Mouse (Mus musculus) limb, embryonic 11.5 days (tissue): ENCODE results near the gene Galnt4. TPM values are rescaled to one million over a fixed set of nuclear protein-coding genes. Genes with fewer than 3 reads are reported as not detected.
A peak's percentile ranks its signal among the peaks of the same experiment; 100 is the strongest.

ENCODE experiments used
- ATAC-seq: fragments of 200-750 bp; cut with Nextera tagmentation; 2 replicates; pipeline ENCODE4 v1.8.0; 2017; ENCODE audit warnings: low read depth; ENCODE audit not compliant: insufficient number of reproducible peaks, low FRiP score, low TSS enrichment
- DNase-seq: peaks from one replicate; pipeline ENCODE4 v3.0.0-alpha.2; 2015; ENCODE audit warnings: low spot score
- H3K27ac ChIP-seq: fragments of 300-500 bp; sonication (generic); replicated peaks from 2 replicates; pipeline ENCODE4 v1.5.1; 2014; ENCODE audit warnings: low read depth, mild to moderate bottlenecking, low read length
- H3K27me3 ChIP-seq: fragments of 300-500 bp; sonication (generic); 2 replicates; pipeline ENCODE4 v1.6.1; 2014; ENCODE audit warnings: mild to moderate bottlenecking, low read length, mixed read lengths; ENCODE audit not compliant: control insufficient read depth, insufficient read depth
- H3K36me3 ChIP-seq: fragments of 300-500 bp; sonication (generic); 2 replicates; pipeline ENCODE4 v1.6.1; 2014; ENCODE audit warnings: mild to moderate bottlenecking, low read length, moderate library complexity, mixed read lengths; ENCODE audit not compliant: control insufficient read depth, insufficient read depth
- H3K4me1 ChIP-seq: fragments of 300-500 bp; sonication (generic); 2 replicates; pipeline ENCODE4 v1.6.1; 2014; ENCODE audit warnings: low read length, mixed read lengths; ENCODE audit not compliant: control insufficient read depth, insufficient read depth
- H3K4me2 ChIP-seq: fragments of 300-500 bp; sonication (generic); 2 replicates; pipeline ENCODE4 v1.6.1; 2014; ENCODE audit warnings: low read depth, mild to moderate bottlenecking, moderate library complexity; ENCODE audit not compliant: severe bottlenecking
- H3K4me3 ChIP-seq: fragments of 300-500 bp; sonication (generic); 2 replicates; pipeline ENCODE4 v1.5.1; 2014; ENCODE audit warnings: low read depth, low read length
- H3K9ac ChIP-seq: fragments of 300-500 bp; sonication (generic); 2 replicates; pipeline ENCODE4 v1.6.1; 2014; ENCODE audit warnings: mild to moderate bottlenecking, low read length
- H3K9me3 ChIP-seq: fragments of 300-500 bp; sonication (generic); 2 replicates; pipeline ENCODE4 v1.6.1; 2016; ENCODE audit warnings: low read length; ENCODE audit not compliant: control insufficient read depth
- WGBS: fragments of 180-500 bp; shearing (Covaris S2); extraction: QIAGEN DNeasy Blood & Tissue Kit; methylation state at CpG from one replicate; pipeline ENCODE4 v1.1.7; 2014; 5-methylcytosine and 5-hydroxymethylcytosine counted together
- polyA plus RNA-seq: library from polyadenylated mRNA; unstranded; fragments of >200 nt; fragmentation: Nextera tagmentation; extraction: Ambion mirVana; gene quantifications from 2 replicates; pipeline ENCODE4 v1.2.1, GENCODE M21; 2014

Galnt4 gene
- polyA plus RNA-seq = 5.8 and 8.0 TPM in 2 replicates

- Histone ChIP-seq H3K4me1 (peaks cover 4% of the 10 kb centered on the region; the same call in 1 of the 2 replicates), H3K9ac (peak within 1 kb of the TSS; percentile 93), H3K36me3 (peaks cover 4% of the 10 kb centered on the region; the same call in 1 of the 2 replicates), H3K27ac (peak within 1 kb of the TSS; percentile 65), H3K4me3 (peak within 1 kb of the TSS; percentile 98), H3K4me2 (peak within 1 kb of the TSS; percentile 81), H3K9me3 (no peaks in the 10 kb centered on the region), H3K27me3 (no peaks in the 10 kb centered on the region)
- under 1% methylated on average over 22 of the region's 22 CpGs for WGBS
- peak; percentile 87 for DNase-seq
- ATAC-seq = peak; percentile 85
These were observed at the start of gene Galnt4 for GRCm38 (mm10) chr10:99107964-99108363. Gene Galnt4 (plus strand): TSS chr10:99108159.

- Histone ChIP-seq H3K27me3 (no peaks in the 10 kb centered on the region), H3K4me2 (no peak overlapping the region), H3K9me3 (no peaks in the 10 kb centered on the region), H3K4me1 (no peaks in the 10 kb centered on the region), H3K9ac (no peak overlapping the region), H3K36me3 (no peaks in the 10 kb centered on the region), H3K4me3 (no peak overlapping the region), H3K27ac (no peak overlapping the region)
- no peak for ATAC-seq
- WGBS = 92% methylated on average over 7 of the region's 7 CpGs
- no peak for DNase-seq
These were observed 47.4 kb upstream of the Galnt4 start for GRCm38 (mm10) chr10:99060588-99060987.

- H3K36me3 ChIP-seq = no peaks in the 10 kb centered on the region
- H3K9ac ChIP-seq = no peak overlapping the region
- no peaks in the 10 kb centered on the region for H3K27me3 ChIP-seq
- ATAC-seq (no peak), DNase-seq (no peak)
- 93% methylated on average over 10 of the region's 10 CpGs for WGBS
- no peak overlapping the region for H3K4me3 ChIP-seq
- no peaks in the 10 kb centered on the region for H3K4me1 ChIP-seq
- no peak overlapping the region for H3K4me2 ChIP-seq
- no peak overlapping the region for H3K27ac ChIP-seq
- no peaks in the 10 kb centered on the region for H3K9me3 ChIP-seq
These were observed 46.5 kb upstream of the Galnt4 start for GRCm38 (mm10) chr10:99061418-99061817.

GRCm38 (mm10) chr10:99062546-99062945, 45.4 kb upstream of the Galnt4 start:
- H3K4me2 ChIP-seq = no peak overlapping the region
- H3K27me3 ChIP-seq = no peaks in the 10 kb centered on the region
- DNase-seq (no peak), ATAC-seq (no peak)
- H3K36me3 ChIP-seq = no peaks in the 10 kb centered on the region
- no peak overlapping the region for H3K27ac ChIP-seq
- H3K9me3 ChIP-seq = no peaks in the 10 kb centered on the region
- H3K4me3 ChIP-seq = no peak overlapping the region
- WGBS = 83% methylated on average over 5 of the region's 5 CpGs
- no peak overlapping the region for H3K9ac ChIP-seq
- H3K4me1 ChIP-seq = no peaks in the 10 kb centered on the region

GRCm38 (mm10) chr10:99076113-99076895, 31.7 kb upstream of the Galnt4 start:
- Histone ChIP-seq H3K9me3 (no peaks in the 10 kb centered on the region), H3K36me3 (no peaks in the 10 kb centered on the region), H3K9ac (no peak overlapping the region), H3K4me3 (no peak overlapping the region), H3K4me2 (no peak overlapping the region), H3K4me1 (no peaks in the 10 kb centered on the region), H3K27ac (no peak overlapping the region), H3K27me3 (no peaks in the 10 kb centered on the region)
- no peak for DNase-seq
- WGBS = 93% methylated on average over 18 of the region's 18 CpGs
- no peak for ATAC-seq

GRCm38 (mm10) chr10:99078621-99079020, 29.3 kb upstream of the Galnt4 start:
- Histone ChIP-seq H3K9ac (no peak overlapping the region), H3K4me3 (no peak overlapping the region), H3K4me2 (no peak overlapping the region), H3K27ac (no peak overlapping the region), H3K4me1 (no peaks in the 10 kb centered on the region), H3K36me3 (no peaks in the 10 kb centered on the region), H3K9me3 (no peaks in the 10 kb centered on the region), H3K27me3 (no peaks in the 10 kb centered on the region)
- DNase-seq (no peak), ATAC-seq (no peak)
- 89% methylated on average over 2 of the region's 2 CpGs for WGBS

GRCm38 (mm10) chr10:99081569-99081990, 26.4 kb upstream of the Galnt4 start:
- H3K9ac ChIP-seq = no peak overlapping the region
- H3K4me2 ChIP-seq = no peak overlapping the region
- H3K9me3 ChIP-seq = no peaks in the 10 kb centered on the region
- DNase-seq = no peak
- H3K27ac ChIP-seq = no peak overlapping the region
- WGBS = 88% methylated on average over 10 of the region's 10 CpGs
- no peaks in the 10 kb centered on the region for H3K36me3 ChIP-seq
- H3K4me3 ChIP-seq = no peak overlapping the region
- no peaks in the 10 kb centered on the region for H3K4me1 ChIP-seq
- ATAC-seq = no peak
- no peaks in the 10 kb centered on the region for H3K27me3 ChIP-seq

GRCm38 (mm10) chr10:99083431-99084003, 24.4 kb upstream of the Galnt4 start:
- Histone ChIP-seq H3K9ac (no peak overlapping the region), H3K36me3 (no peaks in the 10 kb centered on the region), H3K4me2 (no peak overlapping the region), H3K27ac (no peak overlapping the region), H3K4me3 (no peak overlapping the region), H3K27me3 (no peaks in the 10 kb centered on the region), H3K4me1 (no peaks in the 10 kb centered on the region), H3K9me3 (no peaks in the 10 kb centered on the region)
- DNase-seq = no peak
- no peak for ATAC-seq
- WGBS = 86% methylated on average over 14 of the region's 14 CpGs
